Mouse (Mus musculus) E14TG2a.4 (cell line): ENCODE results near the gene Tfpi.

Experiments
- CTCF ChIP-seq: conservative IDR thresholded peaks from 2 replicates; pipeline ENCODE4 v1.5.1; 2014; ENCODE audit warnings: low read length
- NANOG ChIP-seq: IDR thresholded peaks from 2 replicates; pipeline ENCODE4 v1.6.1; 2014; ENCODE audit warnings: borderline replicate concordance, low read length, mixed read lengths
- POU5F1 ChIP-seq: IDR thresholded peaks from 2 replicates; pipeline ENCODE4 v1.6.1; 2014; ENCODE audit warnings: low read length, borderline replicate concordance

- TF ChIP-seq CTCF (no peak), NANOG (no peak), POU5F1 (no peak)
These were observed 11.2 kb upstream of the Tfpi start for GRCm38 (mm10) chr2:84487705-84488291.
